Mouse (Mus musculus): Measurements from ENCODE around the gene Srxn1. TPM values are rescaled to one million over a fixed set of nuclear protein-coding genes. Genes with fewer than 3 reads are reported as not detected.

The Srxn1 gene
- total RNA-seq, 2 experiments from 2014 or later = 91.1 to 94.2 TPM

- intact Hi-C loops (cut with DNase I) = loop anchor here (1.0 kb wide), 1 partner anchor 85 kb away; no protein-coding TSS in a partner anchor
- peak; percentile 87 to 90 for DNase-seq (ENCODE audit: low spot score in 2 of 2)
Observed at GRCm38 (mm10) chr2:152111920-152112319, 6.6 kb downstream of the Srxn1 start.

- intact Hi-C loops (cut with DNase I) = loop anchor here (1.0 kb wide), 1 partner anchor 85 kb away; no protein-coding TSS in a partner anchor
- DNase-seq (ENCODE audit: low spot score in 2 of 2) = no peak
Observed at GRCm38 (mm10) chr2:152112490-152112889, 7.2 kb downstream of the Srxn1 start.

- DNase-seq (ENCODE audit: low spot score in 2 of 2) = peak in 1 of 2 experiments; percentile 45
- intact Hi-C loops (cut with DNase I) = loop anchor here (1.0 kb wide), 1 partner anchor 84 kb away; no protein-coding TSS in a partner anchor
Observed at GRCm38 (mm10) chr2:152112970-152113369, 7.7 kb downstream of the Srxn1 start.

- no peak for DNase-seq (ENCODE audit: low spot score in 2 of 2)
- intact Hi-C loops (cut with DNase I) = no loop called here
Observed at GRCm38 (mm10) chr2:152114057-152114975, 9.0 kb downstream of the Srxn1 start.

GRCm38 (mm10) chr2:152117694-152118093 is 12.4 kb downstream of the Srxn1 start:
- intact Hi-C loops (cut with DNase I) = no loop called here
- no peak for DNase-seq (ENCODE audit: low spot score in 2 of 2)

GRCm38 (mm10) chr2:152119228-152119865 is 14.0 kb downstream of the Srxn1 start:
- DNase-seq (ENCODE audit: low spot score in 2 of 2) = no peak
- intact Hi-C loops (cut with DNase I) = no loop called here

GRCm38 (mm10) chr2:152122896-152123295 is 17.6 kb downstream of the Srxn1 start:
- intact Hi-C loops (cut with DNase I) = no loop called here
- DNase-seq (ENCODE audit: low spot score in 2 of 2) = no peak

GRCm38 (mm10) chr2:152128597-152128996 is 23.3 kb downstream of the Srxn1 start:
- intact Hi-C loops (cut with DNase I) = no loop called here
- no peak for DNase-seq (ENCODE audit: low spot score in 2 of 2)

GRCm38 (mm10) chr2:152129778-152130177 is 24.5 kb downstream of the Srxn1 start:
- DNase-seq (ENCODE audit: low spot score in 2 of 2) = peak in 1 of 2 experiments; percentile 63
- intact Hi-C loops (cut with DNase I) = no loop called here

GRCm38 (mm10) chr2:152132016-152132415 is 26.7 kb downstream of the Srxn1 start:
- intact Hi-C loops (cut with DNase I) = no loop called here
- no peak for DNase-seq (ENCODE audit: low spot score in 2 of 2)

- intact Hi-C loops (cut with DNase I) = no loop called here
- DNase-seq (ENCODE audit: low spot score in 2 of 2) = no peak
Observed at GRCm38 (mm10) chr2:152132691-152133090, 27.4 kb downstream of the Srxn1 start.

- intact Hi-C loops (cut with DNase I) = no loop called here
- DNase-seq (ENCODE audit: low spot score in 2 of 2) = peak in 1 of 2 experiments; percentile 28
Observed at GRCm38 (mm10) chr2:152139191-152139987, 34.1 kb downstream of the Srxn1 start.

- DNase-seq (ENCODE audit: low spot score in 2 of 2) = no peak
- intact Hi-C loops (cut with DNase I) = no loop called here
Observed at GRCm38 (mm10) chr2:152140941-152141340, 35.6 kb downstream of the Srxn1 start.

GRCm38 (mm10) chr2:152141491-152141890 is 36.2 kb downstream of the Srxn1 start:
- no peak for DNase-seq (ENCODE audit: low spot score in 2 of 2)
- intact Hi-C loops (cut with DNase I) = no loop called here

GRCm38 (mm10) chr2:152142046-152142445 is 36.7 kb downstream of the Srxn1 start:
- intact Hi-C loops (cut with DNase I) = no loop called here
- DNase-seq (ENCODE audit: low spot score in 2 of 2) = no peak

GRCm38 (mm10) chr2:152142571-152142970 is 37.3 kb downstream of the Srxn1 start:
- intact Hi-C loops (cut with DNase I) = no loop called here
- DNase-seq (ENCODE audit: low spot score in 2 of 2) = no peak

GRCm38 (mm10) chr2:152143279-152144157 is 38.2 kb downstream of the Srxn1 start, which contains the start of gene Tcf15:
Gene Tcf15 (plus strand): TSS chr2:152143561.
- DNase-seq (ENCODE audit: low spot score in 2 of 2) = no peak
- intact Hi-C loops (cut with DNase I) = no loop called here

GRCm38 (mm10) chr2:152144158-152144450 is 38.8 kb downstream of the Srxn1 start:
- intact Hi-C loops (cut with DNase I) = no loop called here
- no peak for DNase-seq (ENCODE audit: low spot score in 2 of 2)

GRCm38 (mm10) chr2:152144501-152144900 is 39.2 kb downstream of the Srxn1 start:
- no peak for DNase-seq (ENCODE audit: low spot score in 2 of 2)
- intact Hi-C loops (cut with DNase I) = no loop called here

Data from left cerebral cortex, postnatal 36 days (tissue).